Mouse (Mus musculus): ENCODE measurements around the gene Evpl.

The Evpl gene

DNA sequence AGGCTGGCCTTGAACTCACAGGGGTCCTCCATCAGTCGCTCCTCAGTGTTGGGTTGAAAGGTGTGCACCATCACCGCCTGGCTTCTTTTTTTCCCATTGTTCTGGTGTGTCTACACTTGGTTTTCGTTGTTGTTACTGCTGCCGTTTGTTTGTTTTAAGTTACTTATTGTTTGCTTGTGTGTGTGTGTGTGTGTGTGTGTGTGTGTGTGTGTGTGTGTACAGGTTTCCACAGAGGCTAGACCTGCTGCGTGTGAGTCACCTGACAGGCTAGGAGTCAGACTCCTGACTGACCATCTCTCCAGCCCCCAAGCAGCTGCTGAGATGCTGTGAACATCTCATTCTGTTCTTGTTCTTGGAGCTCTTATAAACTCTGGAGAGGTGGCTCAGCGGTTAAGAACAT is 25.0 kb downstream of the Evpl start:
- no peak for DNase-seq

DNA sequence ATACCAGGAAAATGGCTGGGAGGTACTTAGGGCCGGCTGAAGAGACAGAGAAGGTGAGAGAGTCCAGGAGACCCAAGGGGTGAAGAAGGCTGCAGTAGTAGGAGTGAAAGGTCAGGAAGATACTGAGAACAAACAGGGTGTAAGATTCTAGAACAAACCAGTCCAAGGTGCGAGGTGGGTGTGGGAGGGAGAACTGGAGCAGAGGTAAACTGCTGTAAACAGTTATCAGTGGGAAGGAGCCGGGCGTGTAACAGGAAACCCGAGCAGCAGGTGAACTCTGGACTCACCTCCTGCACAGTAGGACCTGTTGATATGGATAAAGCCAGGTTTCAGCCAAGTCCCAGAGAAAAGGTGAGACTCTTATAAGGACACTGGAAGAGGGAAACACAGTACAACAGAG is 27.2 kb downstream of the Evpl start:
- DNase-seq, result no peak

DNA sequence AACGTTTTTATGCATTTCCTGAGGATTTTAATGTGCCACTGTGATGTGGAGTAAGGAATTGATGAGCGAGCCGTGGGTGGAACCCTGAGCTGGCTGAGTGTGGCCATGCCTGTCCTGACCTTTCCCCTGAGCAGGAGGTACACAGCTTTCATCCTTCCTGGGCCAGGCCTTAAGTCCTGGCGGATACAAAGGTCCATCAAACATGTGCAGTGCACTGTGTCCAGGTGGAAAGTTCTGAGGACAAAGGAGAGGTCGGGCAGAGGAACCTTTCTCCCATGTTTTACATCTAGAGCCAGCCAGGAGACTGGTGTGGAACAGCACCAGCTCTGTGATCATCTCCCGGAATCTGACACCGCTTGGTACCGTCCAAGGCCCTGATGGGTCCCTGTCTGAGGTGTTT is 28.6 kb downstream of the Evpl start:
- DNase-seq, result no peak

DNA sequence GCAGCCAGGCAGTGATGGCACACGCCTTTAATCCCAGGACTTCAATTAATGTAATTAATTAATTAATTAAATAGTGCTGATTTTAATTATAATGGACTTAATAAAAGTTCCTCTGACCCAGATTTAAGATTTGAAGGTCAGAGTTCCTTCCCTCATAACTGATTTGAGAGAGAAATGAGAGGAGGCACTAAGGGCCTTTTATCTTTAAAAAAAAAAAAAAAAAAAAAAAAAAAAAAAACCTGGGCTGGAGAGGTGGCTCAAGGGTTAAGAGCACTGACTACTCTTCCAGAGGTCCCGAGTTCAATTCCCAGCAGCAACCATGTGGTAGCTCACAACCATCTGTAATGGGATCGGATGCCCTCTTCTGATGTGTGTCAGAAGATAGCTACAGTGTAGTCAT is 29.2 kb downstream of the Evpl start:
- no peak for DNase-seq

DNA sequence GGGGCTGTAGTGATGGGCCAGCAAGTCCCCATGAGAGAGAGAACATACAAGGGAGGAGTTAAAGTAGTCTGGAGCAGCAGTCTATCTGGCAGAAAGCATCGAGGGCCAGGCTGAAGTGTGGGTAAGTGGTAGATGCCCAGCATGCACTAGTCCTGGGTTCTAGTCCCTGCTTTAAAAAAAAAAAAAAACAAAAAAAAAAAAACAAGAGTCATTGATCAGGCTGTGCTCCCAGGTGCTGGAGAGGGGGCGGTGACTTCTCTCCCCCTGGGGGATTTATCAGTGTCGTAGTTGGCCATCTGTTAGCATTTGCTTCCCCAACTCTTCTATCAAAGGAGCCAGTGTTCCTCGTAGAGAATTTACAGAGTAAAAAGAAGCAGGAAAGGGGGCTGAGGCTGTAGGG is 31.2 kb downstream of the Evpl start:
- no peak for DNase-seq

DNA sequence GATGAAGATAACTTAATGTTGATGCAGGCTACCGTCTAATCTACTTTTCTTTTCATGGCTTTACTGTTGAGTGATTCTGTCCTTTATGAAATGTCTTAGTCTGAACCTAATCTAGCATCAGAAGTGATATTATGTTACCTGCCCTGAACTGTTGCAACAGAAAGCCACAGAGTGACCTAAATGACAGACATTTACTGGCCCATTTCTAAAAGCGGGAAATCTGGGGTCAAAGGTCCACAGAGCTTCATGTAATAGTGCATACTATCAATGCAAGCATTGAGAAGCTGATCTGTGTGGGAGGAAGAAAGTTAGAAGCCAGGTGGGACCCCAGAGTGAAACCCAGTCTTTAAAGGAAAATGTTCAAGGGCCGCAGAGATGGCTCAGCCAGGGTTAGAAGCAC is 34.7 kb downstream of the Evpl start:
- no peak for DNase-seq

DNA sequence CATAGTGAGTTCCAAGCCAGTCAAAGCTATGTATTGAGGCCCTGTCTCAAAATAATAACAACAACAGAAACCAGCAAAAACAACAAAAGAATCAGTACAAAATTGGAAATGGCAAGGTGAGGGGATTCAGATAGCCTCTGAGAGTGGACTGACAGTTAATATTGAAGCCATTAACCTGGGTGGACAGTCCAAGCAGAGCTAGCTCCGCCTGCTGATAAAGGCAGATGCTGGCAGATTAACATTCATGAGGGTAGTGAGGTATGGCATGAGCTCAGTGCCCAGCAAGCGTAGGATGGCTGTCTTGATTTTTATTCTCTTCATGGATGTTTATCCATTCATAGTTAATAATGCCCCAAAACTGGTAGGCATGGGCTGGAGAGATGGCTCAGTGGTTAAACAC is 36.7 kb downstream of the Evpl start:
- DNase-seq, result no peak

DNA sequence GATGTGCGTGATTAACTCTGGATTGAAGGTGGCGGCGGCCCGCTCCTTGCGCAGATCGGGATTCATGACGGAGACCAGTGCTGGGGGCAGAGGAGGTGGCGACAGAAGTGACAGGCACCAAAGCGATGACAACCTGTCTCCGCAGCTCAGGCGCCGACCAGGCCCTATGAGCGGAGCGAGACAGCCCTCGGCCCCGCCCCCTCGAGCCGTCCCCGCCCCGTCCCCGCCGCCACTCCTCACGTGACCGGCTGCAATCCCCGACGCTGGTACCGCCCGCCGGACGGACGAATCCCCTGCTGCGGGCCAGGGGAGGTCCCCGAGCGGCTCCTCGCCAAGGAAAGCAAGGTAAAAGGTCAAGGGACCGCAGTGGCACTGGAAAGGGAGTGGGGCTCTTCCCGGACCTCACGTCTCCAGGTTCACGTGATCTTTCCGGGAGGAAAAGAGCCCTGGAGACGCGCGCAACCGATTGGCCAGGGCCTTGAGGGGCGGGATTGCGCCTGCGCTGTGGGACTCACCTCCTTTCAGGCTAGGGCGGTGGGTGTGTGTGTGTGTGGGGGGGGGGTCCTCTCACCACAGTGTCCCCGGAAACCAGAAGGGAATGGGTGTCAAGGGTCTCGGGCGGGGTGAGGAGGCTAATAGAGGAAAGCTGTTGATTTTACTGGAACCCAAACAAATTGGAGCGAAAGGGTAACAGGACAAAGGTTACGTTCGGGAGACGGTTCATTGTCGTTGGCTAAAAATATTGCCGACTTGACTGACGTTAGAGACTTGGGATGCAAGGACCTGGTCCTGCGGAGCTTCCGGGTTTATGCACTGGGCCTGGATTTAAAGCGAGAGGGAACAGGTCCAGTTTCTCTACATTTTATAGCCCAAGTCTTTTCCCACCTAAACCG is 39.0 kb downstream of the Evpl start, which contains the start of the genes Ten1 and Acox1:
Ten1 (plus strand) TSS at position 217 of the 893 bp plus-strand sequence.
Acox1 (minus strand) TSS at position 407 of the 893 bp plus-strand sequence.
- DNase-seq, result peak; percentile 98

DNA sequence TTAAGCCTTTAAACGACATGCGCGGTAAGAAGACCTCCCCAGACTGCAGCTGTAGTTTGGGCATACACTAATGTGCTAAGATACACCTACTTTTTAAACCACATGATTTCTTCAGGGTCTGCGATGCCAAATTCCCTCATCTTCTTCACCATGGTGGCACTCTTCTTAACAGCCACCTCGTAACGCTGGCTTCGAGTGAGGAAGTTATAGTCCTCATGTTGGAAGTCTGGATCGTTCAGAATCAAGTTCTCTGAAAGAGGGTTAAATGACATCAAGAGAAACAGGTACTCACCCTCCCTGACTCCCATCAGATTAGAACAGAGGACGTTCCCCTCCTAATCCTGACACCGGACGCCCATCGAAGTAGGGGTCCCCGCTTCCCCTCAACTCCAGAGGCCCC is 39.7 kb downstream of the Evpl start:
- no peak for DNase-seq

DNA sequence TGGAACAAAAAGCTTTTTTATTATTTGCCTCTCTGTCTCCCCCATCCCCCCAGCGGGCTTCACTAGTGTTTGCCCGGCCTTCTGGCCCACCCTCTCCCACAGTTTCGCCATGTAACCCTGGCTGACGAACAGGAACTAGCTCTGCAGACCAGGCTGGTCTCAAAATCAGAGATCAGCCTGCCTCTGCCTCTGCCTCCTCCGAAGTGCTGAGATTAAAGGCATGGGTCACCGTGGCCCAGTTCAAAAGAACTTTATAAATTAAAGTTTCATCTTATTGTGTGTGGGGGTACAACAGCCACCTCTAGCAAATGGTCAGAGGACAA is 40.3 kb downstream of the Evpl start:
- no peak for DNase-seq

DNA sequence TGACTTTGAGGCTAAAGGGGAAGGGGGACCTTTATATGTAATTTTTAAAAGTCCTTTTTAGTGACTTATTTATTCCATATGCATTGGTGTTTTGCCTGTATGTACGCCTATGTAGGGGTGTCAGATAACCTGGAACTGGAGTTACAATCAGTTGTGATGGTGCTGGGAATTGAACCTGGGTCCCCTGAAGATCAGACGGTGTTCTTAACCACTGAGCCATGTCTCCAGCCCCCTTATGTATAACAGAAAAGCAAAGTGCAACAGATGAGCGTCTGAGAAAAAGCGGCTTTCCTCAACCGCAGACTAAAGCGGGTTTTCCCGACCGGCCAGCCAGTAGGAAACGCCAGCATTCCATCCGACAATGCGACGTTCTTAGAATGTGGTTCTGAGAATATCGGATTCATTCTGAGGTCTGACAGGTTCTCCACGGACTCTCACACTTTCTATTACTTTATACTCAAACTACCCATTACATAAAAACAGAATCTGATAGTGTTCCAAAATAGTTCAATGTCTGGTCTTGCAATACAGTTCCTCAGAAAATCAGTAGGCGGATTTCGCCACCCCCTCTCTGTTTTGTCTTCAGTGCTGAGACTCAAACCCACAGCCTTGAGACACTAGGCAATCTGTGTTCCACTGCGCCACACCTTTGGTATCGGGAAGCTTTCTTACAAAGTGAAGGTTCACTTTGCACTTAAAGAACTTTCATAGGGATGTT is 40.9 kb downstream of the Evpl start:
- DNase-seq, result no peak

DNA sequence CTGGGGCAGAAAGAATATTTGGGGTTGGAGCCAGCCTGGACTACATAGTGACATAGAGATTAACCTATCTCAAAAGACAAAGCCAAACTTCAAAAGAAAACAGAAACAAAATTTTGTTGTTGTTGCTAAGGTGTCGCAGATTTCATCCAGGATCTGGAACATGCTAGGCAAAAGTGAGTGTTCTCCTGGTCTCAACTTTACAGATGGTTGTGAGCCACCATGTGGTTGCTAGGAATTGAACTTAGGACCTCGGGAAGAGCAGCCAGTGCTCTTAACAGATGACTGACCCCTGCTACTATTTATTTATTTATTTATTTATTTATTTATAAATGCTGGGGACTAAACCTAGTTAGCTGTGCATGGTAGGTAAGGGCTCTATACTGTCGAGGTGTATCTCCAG is 41.5 kb downstream of the Evpl start:
- DNase-seq, result no peak

DNA sequence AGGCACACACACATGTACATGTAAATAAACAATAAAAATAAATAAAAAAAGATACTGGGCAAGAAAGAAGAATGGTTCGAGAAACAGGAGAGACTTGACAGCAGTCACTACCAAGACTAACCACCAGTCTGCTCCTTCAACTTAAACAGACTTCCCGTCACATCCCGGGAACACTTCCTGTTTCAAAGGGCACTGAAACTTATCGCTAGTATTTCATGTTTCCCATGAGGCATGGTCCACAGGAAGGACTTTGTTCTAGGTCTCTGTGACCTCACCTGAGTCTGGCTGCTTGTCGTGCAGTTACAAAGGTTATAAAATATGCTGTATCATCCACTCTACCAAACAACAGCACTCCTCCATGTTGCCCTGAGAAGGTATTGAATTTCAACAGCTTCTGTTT is 42.6 kb downstream of the Evpl start:
- no peak for DNase-seq

DNA sequence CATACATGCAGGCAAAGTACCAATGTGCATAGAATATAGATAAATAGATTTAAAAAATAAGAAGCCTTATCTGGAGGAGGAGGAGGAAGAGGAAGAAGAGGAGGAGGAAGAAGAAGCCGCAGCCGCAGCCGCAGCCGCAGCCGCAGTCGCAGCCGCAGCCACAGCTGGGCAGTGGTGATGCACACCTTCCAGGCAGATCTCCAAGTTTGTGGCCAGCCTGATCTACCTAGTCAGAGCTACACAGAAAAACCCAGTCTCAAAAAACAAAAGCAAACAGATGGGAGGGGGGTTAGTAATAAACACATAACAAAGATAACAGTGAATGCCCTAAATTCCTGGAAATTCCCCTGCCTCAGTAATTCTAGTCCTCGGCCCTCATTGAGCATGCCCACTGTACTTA is 43.3 kb downstream of the Evpl start:
- no peak for DNase-seq

DNA sequence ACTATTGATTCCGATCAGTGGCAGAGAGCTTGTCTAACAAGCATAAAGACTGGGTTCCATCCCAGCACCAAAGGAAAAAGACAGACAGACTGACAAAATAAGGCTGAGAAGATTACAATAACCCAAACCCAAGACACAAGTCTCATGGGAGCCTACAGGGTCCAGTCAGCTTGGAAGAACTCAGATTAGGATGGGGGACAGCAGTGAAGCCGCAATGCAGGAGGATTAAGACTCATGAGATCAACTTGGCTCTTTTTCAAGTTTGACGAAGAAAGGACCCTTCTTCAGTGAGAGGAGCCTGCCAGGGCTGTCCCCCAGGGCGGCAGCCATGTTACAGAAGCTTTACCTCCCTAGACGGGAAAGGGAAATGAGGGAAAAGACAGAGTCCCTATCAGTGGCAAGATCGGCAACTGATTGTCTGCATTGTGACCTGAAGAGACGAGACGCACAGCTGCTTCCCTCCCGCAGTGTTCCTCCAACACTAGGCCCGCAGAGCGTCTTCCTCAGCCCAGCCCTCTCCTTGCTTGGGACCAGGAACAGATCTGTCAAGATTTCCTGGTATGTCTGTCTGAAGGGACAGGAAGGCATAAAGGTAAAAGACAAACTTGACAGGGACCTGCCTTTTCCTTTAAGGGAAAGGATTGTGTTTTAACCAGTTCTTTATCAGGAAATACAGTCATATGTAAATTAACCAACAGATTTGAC is 50.5 kb downstream of the Evpl start:
- no peak for DNase-seq

DNA sequence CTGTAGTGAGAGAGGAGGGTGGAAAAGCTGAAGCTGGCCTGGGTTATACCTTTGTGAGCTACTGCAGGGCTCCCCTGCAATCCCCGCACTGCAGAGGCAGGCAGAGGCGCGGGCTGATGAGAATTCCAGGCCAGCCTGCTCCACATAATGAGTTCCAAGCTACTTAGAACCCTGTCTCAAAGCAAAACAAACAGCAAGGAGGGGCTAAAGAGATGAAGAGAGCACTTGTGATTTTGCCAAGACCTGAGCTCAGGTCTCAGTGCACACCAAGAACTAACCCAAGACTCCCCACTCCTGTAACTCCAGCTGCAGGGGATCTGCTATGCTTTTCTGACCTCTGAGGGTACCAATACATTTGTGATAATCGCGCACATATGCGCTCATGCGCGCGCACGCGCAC is 51.5 kb downstream of the Evpl start:
- DNase-seq, result no peak

DNA sequence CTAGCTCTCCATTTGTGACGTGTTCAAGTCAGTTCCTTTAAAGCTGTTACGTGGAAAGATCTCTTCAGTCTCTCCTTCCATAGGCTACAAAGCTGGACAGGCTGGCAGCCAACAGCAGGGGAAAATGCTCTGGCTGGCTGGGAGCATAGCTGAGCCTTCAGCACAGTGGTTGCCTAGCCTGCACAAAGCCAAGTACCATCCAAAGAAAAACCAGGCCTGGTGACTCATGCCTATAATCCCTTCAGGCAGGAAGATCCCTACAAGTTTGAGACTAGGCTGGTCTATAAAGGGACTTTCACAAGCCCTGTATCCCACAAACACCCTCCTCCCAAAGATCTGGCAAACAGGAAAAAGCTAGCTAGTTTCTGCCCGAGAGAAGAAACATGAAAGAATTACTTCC is 52.0 kb downstream of the Evpl start:
- DNase-seq, result no peak

DNA sequence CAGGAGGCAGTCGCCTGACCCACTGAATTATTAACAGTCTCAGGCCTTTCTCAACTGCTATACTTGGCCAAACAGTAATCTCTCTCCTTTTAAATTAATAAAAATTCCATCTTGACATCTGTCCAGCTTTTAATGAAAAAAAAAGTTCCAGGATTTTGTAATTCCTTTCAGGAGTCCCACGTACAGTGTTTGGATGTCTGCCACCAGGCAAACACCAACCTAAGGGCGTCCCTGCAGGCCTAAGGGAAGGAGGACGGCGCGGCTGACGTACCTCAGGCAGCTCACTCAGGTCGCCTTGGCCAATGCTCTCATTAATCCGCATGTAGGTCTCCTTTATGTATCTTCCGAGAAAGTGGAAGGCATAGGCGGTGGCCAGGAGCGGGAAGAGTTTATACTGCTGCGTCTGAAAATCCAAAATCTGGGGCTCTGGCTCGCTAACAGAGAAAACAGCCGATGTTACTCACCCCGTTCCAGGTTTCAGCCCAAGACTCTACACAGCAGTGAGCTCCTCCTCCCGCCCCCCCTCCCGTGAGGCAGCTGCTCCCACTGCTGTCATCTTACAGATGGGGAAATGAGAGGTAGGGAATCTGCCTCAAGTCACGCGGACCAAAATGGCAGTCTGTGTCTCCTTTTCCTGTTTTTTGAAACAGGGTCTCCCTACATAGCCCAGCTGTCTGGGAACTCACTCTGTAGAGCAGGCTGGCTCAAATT is 59.3 kb downstream of the Evpl start:
- DNase-seq, result no peak

DNA sequence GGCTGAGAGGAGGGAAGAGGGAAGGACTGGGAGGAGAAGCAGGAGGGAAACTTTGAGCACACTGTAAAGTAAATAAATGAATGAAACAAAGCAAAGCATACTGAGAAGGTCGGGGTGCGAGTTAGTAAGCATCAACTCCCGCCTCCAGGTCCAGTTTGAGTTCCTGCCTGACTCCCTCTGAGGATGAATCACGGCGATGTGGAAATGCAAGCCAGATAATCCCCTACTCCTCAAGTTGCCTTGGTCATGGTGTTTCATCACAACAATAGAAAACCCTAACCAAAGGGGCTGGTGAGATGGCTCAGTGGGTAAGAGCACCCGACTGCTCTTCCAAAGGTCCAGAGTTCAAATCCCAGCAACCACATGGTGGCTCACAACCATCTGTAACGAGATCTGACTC is 61.9 kb downstream of the Evpl start:
- DNase-seq, result no peak

DNA sequence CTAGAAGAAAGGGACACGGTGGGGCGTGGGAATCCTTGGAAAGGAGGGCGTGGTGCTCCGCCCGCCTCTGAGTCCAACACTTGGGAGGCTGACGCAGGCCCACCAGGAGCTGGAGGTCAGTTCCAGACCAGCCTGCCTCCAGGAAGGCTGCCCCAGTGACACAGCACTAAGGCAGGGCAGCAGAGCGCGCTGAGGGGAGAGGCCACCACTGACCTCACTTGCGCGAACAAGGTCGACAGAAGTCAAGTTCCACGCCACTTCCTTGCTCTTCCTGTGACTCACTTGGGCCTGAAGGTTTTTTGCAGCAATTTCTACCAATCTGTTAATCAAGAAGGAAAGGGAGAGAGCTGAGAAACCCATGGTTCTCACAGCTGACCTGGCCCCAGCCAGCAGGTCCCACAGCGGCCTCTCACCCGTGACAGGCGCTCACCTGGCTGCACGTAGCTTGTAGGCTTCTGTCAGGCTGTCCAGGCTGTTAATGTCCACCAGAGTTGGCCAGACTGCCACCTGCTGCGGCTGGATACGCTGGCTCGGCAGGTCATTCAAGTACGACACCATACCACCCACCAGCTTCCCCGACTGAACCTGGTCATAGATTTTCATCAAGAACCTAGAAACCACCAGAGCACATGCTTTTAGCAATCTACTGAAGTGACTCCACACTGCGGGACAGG is 63.0 kb downstream of the Evpl start:
- DNase-seq, result no peak

DNA sequence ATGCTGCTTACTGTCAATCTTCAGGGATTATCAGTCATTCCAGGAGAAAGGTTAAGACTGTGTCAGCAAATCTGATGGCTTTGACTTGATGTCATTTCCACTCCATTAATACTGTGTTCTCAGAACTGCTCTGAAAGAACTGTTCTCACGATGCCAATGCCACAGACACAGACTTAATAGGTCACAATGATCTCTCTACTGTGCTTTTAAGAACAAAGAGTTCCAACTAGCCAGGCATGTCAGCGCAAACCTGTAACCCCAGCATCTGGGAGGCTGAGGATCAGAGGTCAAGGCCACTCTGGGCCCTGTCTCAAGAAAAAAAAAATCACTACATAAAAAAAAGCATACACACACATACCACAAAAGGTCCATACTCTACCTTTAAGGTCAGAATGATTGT is 65.9 kb downstream of the Evpl start:
- DNase-seq, result no peak
